Mouse (Mus musculus) neural tube, embryonic 13.5 days (tissue): ENCODE measurements at regions not wholly inside any gene's neighbourhood (a gene's known extent, or its start where the extent isn't known, plus 50 kb on each side); places are given as distances from the start of the nearest gene placed in this dataset.

Experiments
- ATAC-seq: fragments of 200-750 bp; cut with Nextera tagmentation; 2 replicates; pipeline ENCODE4 v1.8.0; 2017; ENCODE audit warnings: low read depth, mild to moderate bottlenecking, moderate TSS enrichment, moderate library complexity
- H3K27ac ChIP-seq: fragments of 300-500 bp; sonication (generic); replicated peaks from 2 replicates; pipeline ENCODE4 v1.5.1; 2015; ENCODE audit warnings: moderate library complexity, mild to moderate bottlenecking, inconsistent platforms
- H3K27me3 ChIP-seq: fragments of 300-500 bp; sonication (generic); 2 replicates; pipeline ENCODE4 v1.6.1; 2015; ENCODE audit warnings: mild to moderate bottlenecking, inconsistent platforms
- H3K36me3 ChIP-seq: fragments of 300-500 bp; sonication (generic); 2 replicates; pipeline ENCODE4 v1.6.1; 2015; ENCODE audit warnings: mild to moderate bottlenecking, inconsistent platforms
- H3K4me1 ChIP-seq: fragments of 300-500 bp; sonication (generic); replicated peaks from 2 replicates; pipeline ENCODE4 v1.6.1; 2015; ENCODE audit warnings: inconsistent platforms
- H3K4me2 ChIP-seq: fragments of 300-500 bp; sonication (generic); 2 replicates; pipeline ENCODE4 v1.6.1; 2015; ENCODE audit warnings: inconsistent platforms, mild to moderate bottlenecking, moderate library complexity
- H3K4me3 ChIP-seq: fragments of 300-500 bp; sonication (generic); 2 replicates; pipeline ENCODE4 v1.5.1; 2015; ENCODE audit warnings: mild to moderate bottlenecking, inconsistent platforms
- H3K9ac ChIP-seq: fragments of 300-500 bp; sonication (generic); 2 replicates; pipeline ENCODE4 v1.6.1; 2015; ENCODE audit warnings: moderate library complexity, mild to moderate bottlenecking, inconsistent platforms
- H3K9me3 ChIP-seq: fragments of 300-500 bp; sonication (generic); 2 replicates; pipeline ENCODE4 v1.6.1; 2016; ENCODE audit warnings: inconsistent platforms
- WGBS: fragments of 180-500 bp; shearing (Covaris S2); methylation state at CpG from one replicate; pipeline ENCODE4 v1.1.7; 2015; 5-methylcytosine and 5-hydroxymethylcytosine counted together

GRCm38 (mm10) chr3:38186503-38186902, 298.1 kb downstream of the Ankrd50 start:
- Histone ChIP-seq H3K4me2 (no peak overlapping the region), H3K27me3 (no peaks in the 10 kb centered on the region), H3K36me3 (no peaks in the 10 kb centered on the region), H3K9me3 (no peaks in the 10 kb centered on the region), H3K4me3 (no peak overlapping the region), H3K9ac (no peak overlapping the region), H3K27ac (no peak overlapping the region), H3K4me1 (no peaks in the 10 kb centered on the region)
- WGBS: 92% methylated on average over 1 of the region's 1 CpGs
- no peak for ATAC-seq

- no peak for ATAC-seq
- Histone ChIP-seq H3K36me3 (no peaks in the 10 kb centered on the region), H3K9me3 (no peaks in the 10 kb centered on the region), H3K4me1 (no peaks in the 10 kb centered on the region), H3K27me3 (no peaks in the 10 kb centered on the region), H3K4me2 (no peak overlapping the region), H3K4me3 (no peak overlapping the region), H3K9ac (no peak overlapping the region), H3K27ac (no peak overlapping the region)
Measured at GRCm38 (mm10) chr3:38178295-38178694, 306.3 kb downstream of the Ankrd50 start.

GRCm38 (mm10) chr3:38175946-38176345, 308.7 kb downstream of the Ankrd50 start:
- WGBS: 89% methylated on average over 12 of the region's 12 CpGs

GRCm38 (mm10) chr3:38174735-38175280, 309.8 kb downstream of the Ankrd50 start:
- H3K4me1 ChIP-seq: no peaks in the 10 kb centered on the region
- no peak for ATAC-seq
- no peak overlapping the region for H3K4me2 ChIP-seq
- WGBS: 82% methylated on average over 8 of the region's 8 CpGs
- no peak overlapping the region for H3K4me3 ChIP-seq
- H3K9me3 ChIP-seq: no peaks in the 10 kb centered on the region
- no peaks in the 10 kb centered on the region for H3K27me3 ChIP-seq
- H3K9ac ChIP-seq: no peak overlapping the region
- H3K36me3 ChIP-seq: no peaks in the 10 kb centered on the region
- H3K27ac ChIP-seq: no peak overlapping the region

More at GRCm38 (mm10) chr3:38175946-38176345, 308.7 kb downstream of the Ankrd50 start:
- no peak overlapping the region for H3K4me3 ChIP-seq
- no peaks in the 10 kb centered on the region for H3K36me3 ChIP-seq
- no peaks in the 10 kb centered on the region for H3K27me3 ChIP-seq
- no peak overlapping the region for H3K4me2 ChIP-seq
- H3K27ac ChIP-seq: no peak overlapping the region
- no peak for ATAC-seq
- H3K9me3 ChIP-seq: no peaks in the 10 kb centered on the region
- H3K4me1 ChIP-seq: no peaks in the 10 kb centered on the region
- H3K9ac ChIP-seq: no peak overlapping the region

- no peak overlapping the region for H3K4me3 ChIP-seq
- no peak for ATAC-seq
- H3K36me3 ChIP-seq: no peaks in the 10 kb centered on the region
- H3K4me1 ChIP-seq: no peaks in the 10 kb centered on the region
- H3K4me2 ChIP-seq: no peak overlapping the region
- H3K9ac ChIP-seq: no peak overlapping the region
- WGBS: 85% methylated on average over 1 of the region's 1 CpGs
- no peaks in the 10 kb centered on the region for H3K9me3 ChIP-seq
- no peak overlapping the region for H3K27ac ChIP-seq
- no peaks in the 10 kb centered on the region for H3K27me3 ChIP-seq
Measured at GRCm38 (mm10) chr3:38152408-38152807, 332.2 kb downstream of the Ankrd50 start.

DNA sequence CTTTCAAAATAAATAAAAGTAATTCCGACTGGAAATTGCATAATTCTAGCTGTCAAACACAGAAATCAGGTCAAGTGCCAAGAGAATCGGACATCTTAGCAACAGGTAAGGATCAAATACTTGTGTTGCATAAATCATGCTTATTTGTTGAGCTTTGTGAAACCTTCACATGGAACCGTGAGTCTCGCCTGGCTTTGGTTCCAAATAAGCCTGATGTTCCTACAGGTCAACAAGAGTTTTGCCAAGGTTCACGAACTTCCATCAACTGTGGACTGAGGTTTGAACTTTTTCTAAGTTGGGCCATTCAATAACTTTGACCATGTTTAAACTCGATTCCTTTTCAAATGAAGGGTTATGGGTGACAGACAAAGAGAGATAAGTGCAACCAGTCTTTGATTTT, 332.8 kb downstream of the Ankrd50 start:
- WGBS: 85% methylated on average over 6 of the region's 6 CpGs
- no peaks in the 10 kb centered on the region for H3K4me1 ChIP-seq
- H3K36me3 ChIP-seq: no peaks in the 10 kb centered on the region
- H3K9ac ChIP-seq: no peak overlapping the region
- no peaks in the 10 kb centered on the region for H3K27me3 ChIP-seq
- H3K4me3 ChIP-seq: no peak overlapping the region
- ATAC-seq: no peak
- H3K27ac ChIP-seq: no peak overlapping the region
- no peaks in the 10 kb centered on the region for H3K9me3 ChIP-seq
- H3K4me2 ChIP-seq: no peak overlapping the region

DNA sequence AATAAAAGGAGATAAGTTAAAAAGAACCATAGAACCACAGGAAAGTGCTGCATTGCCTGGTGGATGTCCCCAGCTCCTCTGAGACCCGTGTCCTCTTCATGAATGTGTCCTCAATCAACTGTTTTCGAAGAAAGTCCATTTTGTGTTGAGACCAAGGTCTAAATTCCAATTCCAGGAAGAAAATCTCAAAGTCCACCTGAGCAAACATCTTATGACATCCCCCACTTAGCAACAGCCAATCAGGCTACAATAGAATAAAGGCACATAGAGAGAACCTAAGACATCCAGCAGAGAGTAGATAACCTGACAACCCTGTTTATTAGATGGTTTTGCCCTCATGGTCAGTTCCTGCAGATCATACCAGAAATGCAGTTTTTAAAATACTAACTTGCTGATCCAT, 338.0 kb downstream of the Ankrd50 start:
- Histone ChIP-seq H3K27me3 (no peaks in the 10 kb centered on the region), H3K27ac (no peak overlapping the region), H3K4me2 (no peak overlapping the region), H3K36me3 (no peaks in the 10 kb centered on the region), H3K9me3 (no peaks in the 10 kb centered on the region), H3K4me1 (peaks cover 11% of the 10 kb centered on the region), H3K4me3 (no peak overlapping the region), H3K9ac (no peak overlapping the region)
- no peak for ATAC-seq
- WGBS: 85% methylated on average over 2 of the region's 2 CpGs

- no peak overlapping the region for H3K4me3 ChIP-seq
- H3K36me3 ChIP-seq: no peaks in the 10 kb centered on the region
- no peak overlapping the region for H3K4me2 ChIP-seq
- H3K4me1 ChIP-seq: peaks cover 11% of the 10 kb centered on the region
- 88% methylated on average over 2 of the region's 2 CpGs for WGBS
- no peak for ATAC-seq
- no peak overlapping the region for H3K27ac ChIP-seq
- no peaks in the 10 kb centered on the region for H3K27me3 ChIP-seq
- H3K9me3 ChIP-seq: no peaks in the 10 kb centered on the region
- no peak overlapping the region for H3K9ac ChIP-seq
Measured at GRCm38 (mm10) chr3:38145444-38145843, 339.2 kb downstream of the Ankrd50 start.

DNA sequence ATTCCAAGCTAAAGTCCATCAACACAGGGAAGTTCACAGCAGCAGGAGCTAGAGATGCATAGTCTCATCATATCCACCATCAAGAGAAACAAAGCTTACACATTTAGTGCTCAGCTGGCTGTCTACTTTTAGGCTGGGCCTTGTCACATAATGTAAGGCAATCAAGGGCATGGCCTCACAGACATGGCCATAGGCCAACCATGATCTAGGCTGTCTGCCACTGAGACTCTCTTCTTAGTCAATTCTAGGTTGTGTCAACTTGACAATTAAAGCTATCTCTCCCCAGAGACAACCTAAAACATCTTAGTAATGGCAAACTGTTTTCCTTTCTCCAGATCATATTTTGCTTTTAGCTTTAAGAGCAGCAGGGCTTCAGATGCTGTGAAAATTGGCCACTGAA, 340.0 kb downstream of the Ankrd50 start:
- H3K36me3 ChIP-seq: no peaks in the 10 kb centered on the region
- no peak overlapping the region for H3K4me2 ChIP-seq
- peaks cover 11% of the 10 kb centered on the region for H3K4me1 ChIP-seq
- ATAC-seq: no peak
- no peaks in the 10 kb centered on the region for H3K9me3 ChIP-seq
- H3K27ac ChIP-seq: no peak overlapping the region
- no peak overlapping the region for H3K9ac ChIP-seq
- H3K27me3 ChIP-seq: no peaks in the 10 kb centered on the region
- no peak overlapping the region for H3K4me3 ChIP-seq

DNA sequence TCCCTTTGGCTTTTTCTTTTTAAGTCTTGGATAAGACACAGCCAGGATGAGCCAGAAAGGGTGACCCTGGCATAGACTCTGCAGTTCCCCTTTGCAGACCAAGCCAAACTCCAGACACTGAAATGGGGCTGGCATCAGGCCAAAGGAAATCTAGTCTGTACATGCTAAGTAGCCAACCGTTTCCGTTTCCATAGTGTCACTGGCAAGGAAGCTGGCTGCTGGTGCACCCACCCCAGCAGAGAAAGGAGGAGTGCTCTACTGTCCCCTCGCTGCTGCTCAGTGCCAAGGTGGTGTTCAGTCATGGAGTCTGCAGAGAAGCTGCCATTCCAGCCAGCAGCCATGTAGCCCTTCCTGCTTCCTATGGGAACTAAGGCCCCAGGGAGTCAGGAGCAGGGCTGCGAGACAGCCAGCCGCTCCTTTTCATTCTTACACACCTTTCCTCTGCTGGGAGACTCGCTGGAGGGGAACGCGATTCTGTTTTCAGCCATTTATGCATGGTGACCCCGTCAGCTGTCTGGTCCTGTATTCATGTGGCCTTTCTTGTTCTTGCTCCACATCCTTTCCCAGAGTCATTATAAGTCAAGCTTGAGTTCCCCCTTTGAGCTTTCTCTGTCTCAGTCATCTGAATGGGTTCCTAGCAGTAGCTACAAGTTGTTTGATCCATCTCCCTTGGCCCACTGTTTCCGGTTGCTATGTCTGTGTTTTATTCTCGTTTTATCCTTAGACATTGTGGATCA, 341.3 kb downstream of the Ankrd50 start:
- Histone ChIP-seq H3K36me3 (no peaks in the 10 kb centered on the region), H3K9me3 (no peaks in the 10 kb centered on the region), H3K4me2 (peak overlapping the region; percentile 20; the same call in 1 of the 2 replicates), H3K27me3 (no peaks in the 10 kb centered on the region), H3K4me1 (peaks cover 11% of the 10 kb centered on the region), H3K9ac (no peak overlapping the region), H3K4me3 (no peak overlapping the region), H3K27ac (peak overlapping the region; percentile 71)
- WGBS: 43% methylated on average over 11 of the region's 11 CpGs
- ATAC-seq: peak; percentile 98

DNA sequence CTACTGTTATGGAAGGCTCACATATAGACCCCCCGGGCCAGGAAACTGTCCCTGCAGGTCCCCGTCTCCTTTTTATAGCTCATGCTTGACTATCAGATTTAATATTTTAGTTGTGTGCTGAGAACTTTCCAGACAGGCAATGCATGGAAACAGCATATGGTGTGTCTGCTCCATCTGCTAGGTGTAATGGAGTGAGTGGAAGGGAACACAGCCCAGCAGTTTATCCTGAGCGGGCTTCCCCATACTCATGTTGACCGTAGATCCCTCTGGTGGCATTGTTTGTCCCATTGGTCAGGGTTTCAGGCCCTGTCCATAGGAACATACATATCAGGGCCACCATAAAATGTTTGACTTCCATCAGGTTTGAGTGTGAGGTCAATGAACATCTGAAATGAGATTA, 345.3 kb downstream of the Ankrd50 start:
- Histone ChIP-seq H3K4me3 (no peak overlapping the region), H3K36me3 (no peaks in the 10 kb centered on the region), H3K4me1 (peaks cover 17% of the 10 kb centered on the region), H3K9me3 (no peaks in the 10 kb centered on the region), H3K9ac (no peak overlapping the region), H3K27ac (no peak overlapping the region), H3K27me3 (no peaks in the 10 kb centered on the region), H3K4me2 (no peak overlapping the region)
- WGBS: 93% methylated on average over 4 of the region's 4 CpGs
- ATAC-seq: no peak

- WGBS: 70% methylated on average over 5 of the region's 5 CpGs
- H3K9ac ChIP-seq: no peak overlapping the region
- H3K36me3 ChIP-seq: no peaks in the 10 kb centered on the region
- H3K4me1 ChIP-seq: peaks cover 9% of the 10 kb centered on the region
- no peak overlapping the region for H3K27ac ChIP-seq
- no peak for ATAC-seq
- H3K4me2 ChIP-seq: no peak overlapping the region
- no peak overlapping the region for H3K4me3 ChIP-seq
- no peaks in the 10 kb centered on the region for H3K9me3 ChIP-seq
- no peaks in the 10 kb centered on the region for H3K27me3 ChIP-seq
Measured at GRCm38 (mm10) chr3:38138014-38138413, 346.6 kb downstream of the Ankrd50 start.

DNA sequence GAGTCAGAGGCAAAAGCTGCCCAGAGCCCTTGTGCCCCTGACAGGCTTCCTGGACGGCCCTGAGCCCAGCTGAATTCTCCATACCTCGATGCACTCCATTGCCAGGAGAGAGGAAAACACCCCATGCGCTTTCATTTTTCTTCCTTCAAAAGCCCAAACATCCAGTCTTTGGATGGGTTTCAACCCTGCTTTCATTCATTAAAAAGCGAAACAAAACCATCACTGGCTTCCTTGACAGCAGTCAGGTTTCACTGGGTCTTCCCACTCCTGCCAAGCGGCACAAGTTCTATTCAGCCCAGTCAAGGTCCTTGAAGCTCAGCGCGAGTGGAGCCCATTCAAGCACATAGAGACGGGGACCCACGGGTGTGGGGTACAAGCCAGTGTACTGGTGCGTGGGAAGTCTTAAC, 348.8 kb downstream of the Ankrd50 start:
- WGBS: 73% methylated on average over 10 of the region's 10 CpGs
- no peak for ATAC-seq
- peaks cover 5% of the 10 kb centered on the region; the same call in 1 of the 2 replicates for H3K4me1 ChIP-seq
- no peak overlapping the region for H3K4me2 ChIP-seq
- H3K4me3 ChIP-seq: no peak overlapping the region
- no peaks in the 10 kb centered on the region for H3K27me3 ChIP-seq
- H3K27ac ChIP-seq: no peak overlapping the region
- H3K9me3 ChIP-seq: no peaks in the 10 kb centered on the region
- H3K9ac ChIP-seq: no peak overlapping the region
- H3K36me3 ChIP-seq: no peaks in the 10 kb centered on the region
